Mouse (Mus musculus): ENCODE results near the gene Dtnbp1. TPM values are rescaled to one million over a fixed set of nuclear protein-coding genes. Genes with fewer than 3 reads are reported as not detected.

Gene Dtnbp1
- polyA plus RNA-seq, 1 experiment from 2014 or later, result 139 TPM

DNA sequence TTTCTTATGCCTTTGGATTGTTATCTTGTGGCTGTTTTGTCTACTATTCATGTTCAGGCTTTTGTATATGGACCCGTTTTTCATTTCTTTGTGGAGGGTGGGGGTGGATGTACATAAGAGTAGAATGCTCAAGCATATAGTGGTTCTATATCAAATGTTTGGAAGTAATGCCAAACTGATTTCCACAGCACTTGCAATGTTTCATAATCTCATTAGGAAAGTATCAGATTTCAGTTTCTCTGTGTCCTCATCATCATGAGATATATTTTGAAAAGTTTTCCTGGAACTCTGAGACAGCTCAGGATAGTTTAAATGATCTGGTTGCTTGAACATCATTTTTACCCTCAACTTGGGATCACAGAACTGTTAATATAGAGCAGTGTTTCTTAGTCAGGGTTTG is 27.8 kb upstream of the Dtnbp1 start:
- Histone ChIP-seq H3K4me1 (no peaks in the 10 kb centered on the region), H3K4me3 (replicated peaks) (no peak overlapping the region), H3K9me3 (replicated peaks) (no peaks in the 10 kb centered on the region), H3K27ac (replicated peaks) (no peak overlapping the region), H3K36me3 (no peaks in the 10 kb centered on the region), H3K27me3 (replicated peaks) (0 out of 2 replicates have a peak, but pooled peaks cover 4% of the 10 kb centered on the region), H3K4me2 (no peak overlapping the region), H3K9ac (replicated peaks) (no peak overlapping the region)
- no peak for ATAC-seq (ENCODE audit: low FRiP score)
- 91% methylated on average over 1 of the region's 1 CpGs for WGBS

DNA sequence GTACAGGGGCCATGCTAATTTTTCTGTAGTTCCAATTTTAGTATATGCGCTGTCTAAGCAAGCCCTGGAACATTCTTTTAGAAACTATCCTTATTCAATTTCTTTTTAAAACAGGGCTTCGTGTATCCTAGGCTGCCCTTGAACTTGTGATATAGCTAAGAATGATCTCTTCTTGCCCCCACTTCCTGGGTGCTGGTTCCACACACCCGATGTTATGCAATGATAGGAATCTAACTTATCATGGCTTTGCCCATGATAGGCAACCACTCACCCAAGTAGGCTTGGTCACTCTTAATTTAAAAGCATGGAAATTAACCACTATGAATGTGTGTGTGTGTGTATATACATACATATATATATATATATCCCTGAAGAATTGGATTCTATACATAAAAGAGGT is 24.3 kb upstream of the Dtnbp1 start:
- no peak overlapping the region for H3K4me3 ChIP-seq (replicated peaks)
- H3K9ac ChIP-seq (replicated peaks), result no peak overlapping the region
- ATAC-seq (ENCODE audit: low FRiP score), result no peak
- no peaks in the 10 kb centered on the region for H3K9me3 ChIP-seq (replicated peaks)
- no peaks in the 10 kb centered on the region for H3K4me1 ChIP-seq
- no peak overlapping the region for H3K4me2 ChIP-seq
- 90% methylated on average over 3 of the region's 3 CpGs for WGBS
- no peaks in the 10 kb centered on the region for H3K36me3 ChIP-seq
- H3K27me3 ChIP-seq (replicated peaks), result no peaks in the 10 kb centered on the region
- no peak overlapping the region for H3K27ac ChIP-seq (replicated peaks)

DNA sequence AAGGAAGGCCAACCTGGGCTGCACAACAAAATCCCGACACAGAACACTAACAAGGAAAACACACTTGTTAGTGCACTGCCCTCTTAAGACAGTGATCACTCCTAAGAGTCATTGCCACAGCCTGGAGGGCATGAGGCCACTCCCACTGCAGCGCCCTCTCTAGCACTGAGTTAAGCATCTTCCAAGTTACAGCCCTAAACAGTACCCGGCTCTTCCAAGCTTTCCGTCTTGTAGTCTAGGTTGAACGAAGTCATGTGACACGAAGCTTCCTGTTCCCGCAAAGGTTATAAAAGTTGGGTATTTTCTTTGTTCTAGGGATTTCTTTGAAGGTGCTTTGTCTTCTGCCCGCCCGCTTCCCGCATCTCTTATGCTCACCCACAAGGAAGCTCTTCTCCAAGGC is 22.9 kb upstream of the Dtnbp1 start:
- Histone ChIP-seq H3K27ac (replicated peaks) (no peak overlapping the region), H3K4me3 (replicated peaks) (no peak overlapping the region), H3K4me2 (no peak overlapping the region), H3K4me1 (no peaks in the 10 kb centered on the region), H3K9me3 (replicated peaks) (no peaks in the 10 kb centered on the region), H3K27me3 (replicated peaks) (no peaks in the 10 kb centered on the region), H3K36me3 (no peaks in the 10 kb centered on the region), H3K9ac (replicated peaks) (no peak overlapping the region)
- ATAC-seq (ENCODE audit: low FRiP score), result no peak
- 71% methylated on average over 10 of the region's 10 CpGs for WGBS

DNA sequence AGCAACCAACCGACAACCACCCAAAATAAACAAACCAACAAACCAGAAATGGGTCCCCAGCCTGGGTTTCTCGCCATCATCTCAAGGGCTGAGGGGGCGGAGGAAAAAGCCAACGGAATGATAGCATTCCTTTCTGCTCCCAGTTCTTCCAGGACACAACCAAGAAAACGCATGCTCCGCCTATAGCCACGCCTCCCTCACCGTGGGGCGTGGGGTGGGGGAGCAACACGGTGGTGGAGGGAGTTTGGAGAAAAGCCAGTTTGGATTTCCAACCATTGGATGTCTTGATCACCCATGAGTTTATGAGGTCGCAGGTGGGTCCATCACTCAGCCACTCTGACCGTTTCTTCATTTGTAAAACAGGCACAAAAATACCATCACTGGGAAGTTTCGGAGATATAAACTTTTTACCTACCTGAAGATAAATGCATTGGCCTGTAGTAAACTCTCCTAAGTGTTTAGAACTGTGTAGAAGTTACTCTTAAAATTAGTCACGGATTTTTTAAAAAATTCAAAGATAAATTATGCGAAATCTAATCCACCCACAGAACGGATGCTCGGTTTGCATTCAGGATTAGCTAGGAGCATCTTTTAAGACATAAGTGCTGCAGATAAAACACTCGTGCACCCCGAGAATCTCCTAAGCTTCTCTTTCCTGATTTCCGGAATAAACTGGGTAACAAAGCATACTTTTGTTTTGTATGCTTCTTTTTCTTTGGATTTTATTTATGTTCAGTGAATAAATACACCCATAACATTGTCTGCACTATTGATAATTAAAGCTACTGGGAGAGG is 21.6 kb upstream of the Dtnbp1 start:
- Histone ChIP-seq H3K27ac (replicated peaks) (no peak overlapping the region), H3K4me2 (no peak overlapping the region), H3K27me3 (replicated peaks) (no peaks in the 10 kb centered on the region), H3K9ac (replicated peaks) (no peak overlapping the region), H3K4me1 (no peaks in the 10 kb centered on the region), H3K9me3 (replicated peaks) (no peaks in the 10 kb centered on the region), H3K4me3 (replicated peaks) (no peak overlapping the region), H3K36me3 (no peaks in the 10 kb centered on the region)
- ATAC-seq (ENCODE audit: low FRiP score), result no peak
- WGBS, result 80% methylated on average over 20 of the region's 20 CpGs

DNA sequence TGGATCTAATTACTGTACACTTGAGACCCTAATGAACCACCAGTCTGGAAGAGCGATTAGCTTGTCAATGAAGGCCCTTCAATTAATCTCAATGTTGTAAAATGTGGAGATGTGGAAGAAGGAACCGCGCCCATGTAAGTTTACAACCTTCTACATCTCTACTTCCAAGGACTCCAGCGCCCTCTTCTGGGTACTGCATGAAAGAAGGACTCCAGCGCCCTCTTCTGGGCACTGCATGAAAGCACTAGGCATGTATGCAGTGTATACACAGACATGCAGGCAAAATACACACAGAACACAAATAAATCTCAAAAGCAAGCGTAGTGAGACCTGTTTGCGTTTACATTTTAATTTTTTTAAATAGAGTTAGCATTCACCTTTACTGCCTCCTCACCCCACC is 6.2 kb upstream of the Dtnbp1 start:
- Histone ChIP-seq H3K36me3 (no peaks in the 10 kb centered on the region), H3K27me3 (replicated peaks) (no peaks in the 10 kb centered on the region), H3K9me3 (replicated peaks) (no peaks in the 10 kb centered on the region), H3K9ac (replicated peaks) (no peak overlapping the region), H3K27ac (replicated peaks) (no peak overlapping the region), H3K4me1 (no peaks in the 10 kb centered on the region), H3K4me2 (no peak overlapping the region), H3K4me3 (replicated peaks) (no peak overlapping the region)
- ATAC-seq (ENCODE audit: low FRiP score), result no peak
- 83% methylated on average over 7 of the region's 7 CpGs for WGBS

DNA sequence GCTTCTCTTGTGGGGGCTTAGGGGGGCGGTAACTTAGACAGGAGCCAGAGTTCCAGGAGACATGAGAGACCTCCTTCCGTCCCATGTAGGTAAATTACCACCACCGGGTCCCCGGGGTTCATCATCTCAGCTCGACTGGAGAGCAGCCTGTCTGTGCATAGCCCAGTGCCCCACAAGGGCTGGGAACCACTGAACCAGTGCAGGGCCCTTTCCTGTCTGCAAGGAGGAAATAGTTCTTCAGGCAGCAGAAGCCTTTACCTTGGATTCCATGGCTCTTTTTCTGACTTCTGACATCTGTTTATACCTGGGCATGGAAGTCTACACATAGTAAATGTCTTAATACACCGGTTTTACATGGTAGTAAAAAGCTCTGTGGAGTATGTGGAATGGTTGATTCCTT is 5.8 kb upstream of the Dtnbp1 start:
- Histone ChIP-seq H3K4me2 (no peak overlapping the region), H3K9ac (replicated peaks) (no peak overlapping the region), H3K36me3 (no peaks in the 10 kb centered on the region), H3K9me3 (replicated peaks) (no peaks in the 10 kb centered on the region), H3K4me3 (replicated peaks) (no peak overlapping the region), H3K4me1 (peaks cover under 1% of the 10 kb centered on the region), H3K27ac (replicated peaks) (no peak overlapping the region), H3K27me3 (replicated peaks) (no peaks in the 10 kb centered on the region)
- ATAC-seq (ENCODE audit: low FRiP score), result no peak
- WGBS, result 91% methylated on average over 6 of the region's 6 CpGs

DNA sequence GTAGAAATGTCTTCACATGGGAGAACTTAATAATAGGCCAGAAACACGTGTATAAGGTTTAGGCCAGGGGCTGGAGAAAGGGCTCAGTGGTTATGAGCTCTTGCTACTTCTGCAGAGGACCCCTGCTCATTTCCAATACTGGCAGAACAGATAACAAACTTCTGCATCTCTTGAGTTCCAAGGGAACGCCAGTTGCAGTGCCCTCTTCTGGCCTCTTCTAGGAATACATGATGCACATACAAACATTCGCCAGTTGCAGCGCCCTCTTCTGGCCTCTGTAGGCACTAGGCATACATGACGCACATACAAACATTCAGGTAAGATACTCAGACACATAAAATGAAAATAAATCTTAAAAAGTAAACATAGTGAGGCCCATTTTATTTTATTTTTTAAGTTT is 4.5 kb upstream of the Dtnbp1 start:
- 85% methylated on average over 5 of the region's 5 CpGs for WGBS
- H3K27ac ChIP-seq (replicated peaks), result no peak overlapping the region

DNA sequence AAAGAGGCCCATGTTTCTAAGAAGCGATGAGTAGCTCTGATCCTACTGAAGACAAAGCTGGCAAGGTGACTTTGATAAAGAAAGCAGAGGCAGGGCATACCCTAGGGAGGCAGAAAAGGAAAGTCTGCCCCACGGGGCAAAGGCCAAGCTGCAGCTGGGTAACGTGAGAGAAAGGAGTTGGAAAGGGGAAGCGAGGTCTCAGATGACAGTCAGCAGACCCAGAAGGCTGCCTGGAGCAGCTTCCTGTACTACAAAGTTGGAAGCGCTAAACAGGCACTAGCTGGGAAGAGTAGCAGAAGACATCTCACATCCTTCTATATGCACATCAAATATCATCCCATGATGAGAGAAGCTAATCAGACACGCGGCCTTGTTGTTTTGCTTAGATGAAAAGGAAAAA is 3.9 kb upstream of the Dtnbp1 start:
- ATAC-seq (ENCODE audit: low FRiP score), result no peak
- Histone ChIP-seq H3K27me3 (replicated peaks) (no peaks in the 10 kb centered on the region), H3K27ac (replicated peaks) (no peak overlapping the region), H3K4me2 (no peak overlapping the region), H3K9me3 (replicated peaks) (no peaks in the 10 kb centered on the region), H3K4me1 (peaks cover 13% of the 10 kb centered on the region), H3K9ac (replicated peaks) (no peak overlapping the region), H3K36me3 (no peaks in the 10 kb centered on the region), H3K4me3 (replicated peaks) (no peak overlapping the region)
- 82% methylated on average over 7 of the region's 7 CpGs for WGBS

More for the DNA sequence above, 4.5 kb upstream of the Dtnbp1 start:
- Histone ChIP-seq H3K4me3 (replicated peaks) (no peak overlapping the region), H3K27me3 (replicated peaks) (no peaks in the 10 kb centered on the region), H3K4me2 (no peak overlapping the region), H3K9ac (replicated peaks) (no peak overlapping the region), H3K9me3 (replicated peaks) (no peaks in the 10 kb centered on the region), H3K4me1 (peaks cover 7% of the 10 kb centered on the region), H3K36me3 (no peaks in the 10 kb centered on the region)
- ATAC-seq (ENCODE audit: low FRiP score), result no peak

DNA sequence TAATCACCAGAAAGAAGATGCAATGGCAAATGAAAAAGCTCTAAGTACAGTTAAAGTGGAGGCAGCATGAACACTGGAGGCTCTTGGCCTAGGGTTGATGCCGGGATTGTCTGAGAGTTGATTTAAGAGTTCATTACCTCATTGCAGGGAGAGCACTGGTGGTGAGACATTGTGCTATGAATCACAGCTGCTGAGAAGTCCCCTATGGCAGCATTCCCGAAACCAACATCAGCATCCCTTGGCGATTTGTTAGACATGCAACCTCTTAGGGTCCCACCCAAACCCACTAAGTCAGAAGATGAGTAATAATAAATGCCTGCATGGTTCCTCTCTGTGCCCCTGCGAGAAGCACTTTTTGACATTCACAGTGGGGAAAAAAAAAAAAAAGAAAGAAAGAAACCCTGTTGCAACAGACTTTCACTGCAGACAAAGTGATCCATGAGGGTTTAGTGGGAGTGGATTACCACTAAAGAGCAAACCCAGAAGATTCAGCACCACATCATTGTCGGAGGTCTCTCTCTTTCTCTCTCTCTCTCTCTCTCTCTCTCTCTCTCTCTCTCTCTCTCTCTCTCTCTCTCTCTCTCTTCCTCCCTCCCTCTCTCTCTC is 3.1 kb upstream of the Dtnbp1 start:
- Histone ChIP-seq H3K9ac (replicated peaks) (no peak overlapping the region), H3K27ac (replicated peaks) (no peak overlapping the region), H3K4me3 (replicated peaks) (no peak overlapping the region), H3K4me1 (peaks cover 20% of the 10 kb centered on the region), H3K36me3 (no peaks in the 10 kb centered on the region), H3K4me2 (no peak overlapping the region), H3K27me3 (replicated peaks) (no peaks in the 10 kb centered on the region), H3K9me3 (replicated peaks) (no peaks in the 10 kb centered on the region)
- ATAC-seq (ENCODE audit: low FRiP score), result no peak
- WGBS, result 57% methylated on average over 5 of the region's 5 CpGs

DNA sequence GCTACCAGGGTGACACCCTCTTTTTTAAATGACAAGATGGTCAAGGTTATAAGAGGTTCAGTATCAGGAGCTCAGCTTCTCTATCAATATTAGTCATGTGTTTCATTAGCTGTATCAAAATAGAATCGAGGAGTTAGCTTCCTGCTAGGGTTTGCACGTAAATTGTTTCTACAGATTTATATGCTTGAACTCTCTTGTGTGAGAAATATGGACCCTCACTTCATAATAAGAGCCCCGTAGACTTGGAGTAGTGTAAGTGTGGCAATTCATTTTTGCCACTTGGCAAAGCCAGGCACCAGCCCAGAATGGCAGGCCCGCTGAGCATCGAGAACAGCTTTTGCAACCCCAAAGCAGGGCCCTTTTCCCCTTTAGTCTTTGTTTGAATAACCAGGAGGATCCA is 1.1 kb upstream of the Dtnbp1 start:
- peak overlapping the region; percentile 81; the same call in 1 of the 2 replicates for H3K4me2 ChIP-seq
- no peaks in the 10 kb centered on the region for H3K36me3 ChIP-seq
- H3K27me3 ChIP-seq (replicated peaks), result no peaks in the 10 kb centered on the region
- H3K4me1 ChIP-seq, result peaks cover 27% of the 10 kb centered on the region
- ATAC-seq (ENCODE audit: low FRiP score), result no peak
- no peak overlapping the region for H3K27ac ChIP-seq (replicated peaks)
- 0 out of 2 replicates have a peak overlapping the region, but pooled peaks have one; percentile 85 for H3K4me3 ChIP-seq (replicated peaks)
- H3K9ac ChIP-seq (replicated peaks), result peak overlapping the region; percentile 78; the same call in 1 of the 2 replicates
- no peaks in the 10 kb centered on the region for H3K9me3 ChIP-seq (replicated peaks)
- WGBS, result 66% methylated on average over 5 of the region's 5 CpGs

DNA sequence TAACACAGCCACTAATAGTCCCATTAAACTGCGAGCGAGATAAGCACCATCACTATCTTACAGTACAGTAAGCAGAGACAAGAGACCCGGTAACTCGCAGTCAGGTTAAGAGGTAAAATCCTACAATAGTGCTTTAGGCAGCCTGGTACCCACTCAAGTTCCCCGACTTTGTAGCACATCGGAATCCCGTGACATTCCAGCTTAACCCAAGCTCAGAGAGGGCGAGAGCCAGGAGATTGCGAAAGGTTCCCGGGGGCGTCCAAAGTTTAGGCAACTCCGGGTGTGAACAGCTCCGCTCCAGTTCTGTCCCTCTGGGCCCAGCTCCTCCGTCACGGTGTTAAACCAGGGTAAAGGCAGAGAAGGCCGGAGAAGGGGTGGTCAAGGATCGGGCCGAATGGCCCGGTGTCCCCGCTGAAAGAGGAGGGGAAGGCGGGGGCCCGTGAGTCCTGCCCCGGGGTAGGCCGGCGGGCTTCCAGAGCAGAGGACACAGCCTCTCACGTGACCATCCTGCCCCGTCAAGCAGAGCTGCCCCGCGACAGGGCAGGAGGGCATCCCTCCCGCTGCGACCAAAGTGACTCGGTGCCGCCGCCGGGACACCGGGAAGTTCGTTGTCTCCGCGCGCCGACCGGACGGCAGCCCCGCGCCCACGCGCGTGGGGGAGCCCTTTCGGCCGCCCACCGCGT is 578 bp downstream of the Dtnbp1 start:
- no peaks in the 10 kb centered on the region for H3K9me3 ChIP-seq (replicated peaks)
- ATAC-seq (ENCODE audit: low FRiP score), result peak; percentile 59
- H3K4me3 ChIP-seq (replicated peaks), result peak overlapping the region; percentile 85
- no peaks in the 10 kb centered on the region for H3K36me3 ChIP-seq
- H3K4me1 ChIP-seq, result peaks cover 27% of the 10 kb centered on the region
- peak overlapping the region; percentile 81 for H3K4me2 ChIP-seq
- under 1% methylated on average over 49 of the region's 52 CpGs for WGBS
- H3K27me3 ChIP-seq (replicated peaks), result no peaks in the 10 kb centered on the region
- H3K27ac ChIP-seq (replicated peaks), result peak overlapping the region; percentile 86
- peak overlapping the region; percentile 78 for H3K9ac ChIP-seq (replicated peaks)

DNA sequence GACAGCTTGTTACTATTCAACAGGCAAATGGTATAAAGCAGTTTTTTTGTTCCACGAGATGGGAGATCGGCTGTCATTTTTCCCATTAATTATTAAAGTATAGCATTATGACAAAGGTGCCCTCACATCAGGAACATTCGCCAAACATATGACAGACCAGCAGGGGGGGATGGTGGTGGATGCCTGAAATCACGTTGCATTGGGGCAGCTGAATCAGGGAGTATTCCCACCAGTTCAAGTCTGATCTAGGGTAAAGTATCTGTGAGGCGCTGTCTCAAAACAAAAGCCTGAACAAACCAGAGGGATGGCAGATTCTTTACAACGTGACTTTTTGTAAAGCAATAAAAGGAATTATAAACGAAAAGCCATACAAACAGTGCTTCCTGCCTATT is 1.1 kb downstream of the Dtnbp1 start:
- ATAC-seq (ENCODE audit: low FRiP score), result no peak
- Histone ChIP-seq H3K4me1 (peaks cover 27% of the 10 kb centered on the region), H3K4me3 (replicated peaks) (peak overlapping the region; percentile 85), H3K9me3 (replicated peaks) (no peaks in the 10 kb centered on the region), H3K9ac (replicated peaks) (peak overlapping the region; percentile 78; the same call in 1 of the 2 replicates), H3K4me2 (peak overlapping the region; percentile 81), H3K36me3 (no peaks in the 10 kb centered on the region), H3K27me3 (replicated peaks) (no peaks in the 10 kb centered on the region), H3K27ac (replicated peaks) (peak overlapping the region; percentile 86; the same call in 1 of the 2 replicates)
- WGBS, result 13% methylated on average over 7 of the region's 7 CpGs

All from neural tube, embryonic 15.5 days (tissue).